Mouse (Mus musculus) midbrain, embryonic 11.5 days (tissue): ENCODE data around the gene Lmod2. TPM values are rescaled to one million over a fixed set of nuclear protein-coding genes. Genes with fewer than 3 reads are reported as not detected.

Source experiments
- ATAC-seq: fragments of 200-750 bp; cut with Nextera tagmentation; 2 replicates; pipeline ENCODE4 v1.8.0; 2017; ENCODE audit warnings: moderate TSS enrichment, moderate library complexity; ENCODE audit not compliant: low FRiP score
- DNase-seq: peaks from one replicate; pipeline ENCODE4 v3.0.0; 2015; ENCODE audit warnings: low spot score; ENCODE audit errors: missing footprints
- H3K27ac ChIP-seq: fragments of 300-500 bp; sonication (generic); 2 replicates; pipeline ENCODE4 v1.5.1; 2014; ENCODE audit warnings: low read depth, low read length
- H3K27me3 ChIP-seq: fragments of 300-500 bp; sonication (generic); 2 replicates; pipeline ENCODE4 v1.6.1; 2014; ENCODE audit warnings: mild to moderate bottlenecking, low read length, moderate library complexity, mixed read lengths; ENCODE audit not compliant: control insufficient read depth, insufficient read depth
- H3K36me3 ChIP-seq: fragments of 300-500 bp; sonication (generic); 2 replicates; pipeline ENCODE4 v1.6.1; 2014; ENCODE audit warnings: mild to moderate bottlenecking, low read length, moderate library complexity, mixed read lengths; ENCODE audit not compliant: control insufficient read depth, insufficient read depth
- H3K4me1 ChIP-seq: fragments of 300-500 bp; sonication (generic); 2 replicates; pipeline ENCODE4 v1.6.1; 2014; ENCODE audit warnings: low read length; ENCODE audit not compliant: control insufficient read depth, insufficient read depth
- H3K4me2 ChIP-seq: fragments of 300-500 bp; sonication (generic); 2 replicates; pipeline ENCODE4 v1.6.1; 2014; ENCODE audit warnings: mild to moderate bottlenecking, moderate library complexity
- H3K4me3 ChIP-seq: fragments of 300-500 bp; sonication (generic); 2 replicates; pipeline ENCODE4 v1.5.1; 2014; ENCODE audit warnings: low read depth, low read length
- H3K9ac ChIP-seq: fragments of 300-500 bp; sonication (generic); 2 replicates; pipeline ENCODE4 v1.6.1; 2014; ENCODE audit warnings: low read length
- H3K9me3 ChIP-seq: fragments of 300-500 bp; sonication (generic); 2 replicates; pipeline ENCODE4 v1.6.1; 2016; ENCODE audit warnings: low read length; ENCODE audit not compliant: control insufficient read depth
- WGBS: fragments of 180-500 bp; shearing (Covaris S2); extraction: QIAGEN DNeasy Blood & Tissue Kit; methylation state at CpG from one replicate; pipeline ENCODE4 v1.1.7; 2014; 5-methylcytosine and 5-hydroxymethylcytosine counted together
- polyA plus RNA-seq: library from polyadenylated mRNA; unstranded; fragments of >200 nt; fragmentation: Nextera tagmentation; extraction: Ambion mirVana; gene quantifications from 2 replicates; pipeline ENCODE4 v1.2.1, GENCODE M21; 2014

Gene Lmod2
- polyA plus RNA-seq, 1 experiment from 2014 or later, result not detected

- WGBS, result 94% methylated on average over 15 of the region's 15 CpGs
Measured at GRCm38 (mm10) chr6:24607531-24607930, 10.0 kb downstream of the Lmod2 start.

GRCm38 (mm10) chr6:24608129-24608528 lies 10.6 kb downstream of the Lmod2 start:
- H3K4me1 ChIP-seq, result no peaks in the 10 kb centered on the region
- DNase-seq (no peak), ATAC-seq (no peak)
- H3K27ac ChIP-seq, result no peak overlapping the region
- H3K36me3 ChIP-seq, result peaks cover under 1% of the 10 kb centered on the region; the same call in 1 of the 2 replicates
- no peak overlapping the region for H3K4me2 ChIP-seq
- WGBS, result 83% methylated on average over 4 of the region's 4 CpGs
- H3K9me3 ChIP-seq, result no peaks in the 10 kb centered on the region
- H3K27me3 ChIP-seq, result no peaks in the 10 kb centered on the region
- H3K4me3 ChIP-seq, result no peak overlapping the region
- H3K9ac ChIP-seq, result no peak overlapping the region

More at GRCm38 (mm10) chr6:24607531-24607930, 10.0 kb downstream of the Lmod2 start:
- Histone ChIP-seq H3K4me3 (no peak overlapping the region), H3K27me3 (no peaks in the 10 kb centered on the region), H3K9ac (no peak overlapping the region), H3K27ac (no peak overlapping the region), H3K36me3 (no peaks in the 10 kb centered on the region), H3K4me2 (no peak overlapping the region), H3K4me1 (no peaks in the 10 kb centered on the region), H3K9me3 (no peaks in the 10 kb centered on the region)
- DNase-seq (no peak), ATAC-seq (no peak)

- no peak overlapping the region for H3K4me2 ChIP-seq
- whole genome bisulfite sequencing, result 88% methylated on average over 3 of the region's 3 CpGs
- no peaks in the 10 kb centered on the region for H3K27me3 ChIP-seq
- no peaks in the 10 kb centered on the region for H3K4me1 ChIP-seq
- DNase-seq (no peak), ATAC-seq (no peak)
- no peak overlapping the region for H3K9ac ChIP-seq
- no peaks in the 10 kb centered on the region for H3K9me3 ChIP-seq
- H3K36me3 ChIP-seq, result peaks cover 4% of the 10 kb centered on the region; the same call in 1 of the 2 replicates
- no peak overlapping the region for H3K27ac ChIP-seq
- H3K4me3 ChIP-seq, result no peak overlapping the region
Measured at GRCm38 (mm10) chr6:24608682-24609081, 11.1 kb downstream of the Lmod2 start.

GRCm38 (mm10) chr6:24609531-24609930 lies 12.0 kb downstream of the Lmod2 start:
- Histone ChIP-seq H3K9me3 (no peaks in the 10 kb centered on the region), H3K4me1 (no peaks in the 10 kb centered on the region), H3K27ac (no peak overlapping the region), H3K4me3 (no peak overlapping the region), H3K27me3 (no peaks in the 10 kb centered on the region), H3K36me3 (peaks cover 4% of the 10 kb centered on the region; the same call in 1 of the 2 replicates), H3K4me2 (no peak overlapping the region), H3K9ac (no peak overlapping the region)
- 88% methylated on average over 4 of the region's 4 CpGs for WGBS
- ATAC-seq (no peak), DNase-seq (no peak)

- H3K4me1 ChIP-seq, result no peaks in the 10 kb centered on the region
- H3K9ac ChIP-seq, result no peak overlapping the region
- H3K9me3 ChIP-seq, result no peaks in the 10 kb centered on the region
- no peak for ATAC-seq
- no peak overlapping the region for H3K27ac ChIP-seq
- no peak overlapping the region for H3K4me3 ChIP-seq
- no peaks in the 10 kb centered on the region for H3K27me3 ChIP-seq
- peaks cover 4% of the 10 kb centered on the region; the same call in 1 of the 2 replicates for H3K36me3 ChIP-seq
- WGBS, result 87% methylated on average over 4 of the region's 4 CpGs
- no peak overlapping the region for H3K4me2 ChIP-seq
- no peak for DNase-seq
Measured at GRCm38 (mm10) chr6:24610358-24610757, 12.8 kb downstream of the Lmod2 start.

DNA sequence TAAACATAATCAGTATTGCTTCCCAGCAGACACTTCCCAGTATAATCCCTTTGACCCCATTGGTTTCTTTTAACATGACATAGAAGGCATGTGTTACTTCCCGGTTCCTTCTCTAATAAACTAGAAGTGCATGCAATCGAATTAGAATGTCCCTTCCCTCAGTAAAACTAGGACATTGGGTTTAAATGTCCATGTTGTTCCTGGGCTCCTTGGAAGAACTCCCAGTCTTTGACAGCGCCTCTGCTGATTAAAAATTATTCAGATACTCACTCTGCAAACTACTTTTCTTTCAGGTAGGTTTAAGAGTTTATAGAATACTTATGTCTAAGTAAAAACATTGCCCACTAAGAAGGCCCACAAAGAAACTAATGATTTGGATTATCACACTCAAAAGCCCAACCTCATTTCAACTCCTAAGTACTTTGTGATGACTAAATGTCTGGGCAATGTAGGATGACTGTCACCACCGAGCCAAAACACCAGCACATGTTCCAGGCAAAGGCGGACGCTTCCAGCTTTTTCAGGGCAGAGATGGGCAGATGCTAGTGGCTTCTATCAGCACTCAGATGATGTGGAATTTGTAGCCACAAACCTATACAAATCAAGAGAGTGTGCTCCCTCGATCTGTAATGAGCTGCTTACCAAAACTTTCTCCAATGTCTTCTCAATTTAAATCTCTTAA lies 14.7 kb downstream of the Lmod2 start:
- Histone ChIP-seq H3K9me3 (no peaks in the 10 kb centered on the region), H3K27me3 (no peaks in the 10 kb centered on the region), H3K4me2 (no peak overlapping the region), H3K36me3 (peaks cover 4% of the 10 kb centered on the region; the same call in 1 of the 2 replicates), H3K27ac (no peak overlapping the region), H3K4me3 (no peak overlapping the region), H3K9ac (no peak overlapping the region), H3K4me1 (no peaks in the 10 kb centered on the region)
- DNase-seq (peak; percentile 45), ATAC-seq (no peak)
- 92% methylated on average over 7 of the region's 7 CpGs for WGBS

DNA sequence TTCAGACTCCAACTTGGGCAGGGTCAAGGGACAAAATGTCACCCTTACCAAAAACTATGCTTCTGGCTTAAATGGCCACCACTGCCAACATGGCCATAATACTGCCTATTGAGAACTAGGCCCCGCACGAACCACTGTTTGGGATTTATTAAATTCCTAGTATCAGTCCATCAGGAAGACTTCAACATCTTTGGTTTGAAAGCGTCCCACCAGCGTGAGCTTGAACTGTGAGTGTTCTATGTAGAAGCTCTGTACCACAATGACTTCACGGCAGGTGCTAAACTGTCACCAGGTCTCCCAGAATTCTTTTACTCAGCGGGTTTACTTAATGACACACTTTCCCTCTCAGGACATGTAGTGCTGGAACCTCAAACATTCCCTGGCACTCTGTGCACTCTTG lies 15.8 kb downstream of the Lmod2 start:
- no peak for ATAC-seq
- 92% methylated on average over 6 of the region's 6 CpGs for WGBS

GRCm38 (mm10) chr6:24613918-24614317 lies 16.4 kb downstream of the Lmod2 start:
- Histone ChIP-seq H3K4me1 (no peaks in the 10 kb centered on the region), H3K9ac (no peak overlapping the region), H3K27ac (no peak overlapping the region), H3K27me3 (no peaks in the 10 kb centered on the region), H3K4me3 (no peak overlapping the region), H3K9me3 (no peaks in the 10 kb centered on the region), H3K36me3 (peaks cover 4% of the 10 kb centered on the region; the same call in 1 of the 2 replicates), H3K4me2 (no peak overlapping the region)
- ATAC-seq (no peak), DNase-seq (peak; percentile 75)
- 36% methylated on average over 4 of the region's 4 CpGs for WGBS

More for the DNA sequence above, 15.8 kb downstream of the Lmod2 start:
- no peak overlapping the region for H3K4me2 ChIP-seq
- DNase-seq, result peak; percentile 77
- H3K9ac ChIP-seq, result no peak overlapping the region
- H3K27ac ChIP-seq, result no peak overlapping the region
- no peak overlapping the region for H3K4me3 ChIP-seq
- no peaks in the 10 kb centered on the region for H3K27me3 ChIP-seq
- H3K36me3 ChIP-seq, result peaks cover 4% of the 10 kb centered on the region; the same call in 1 of the 2 replicates
- H3K9me3 ChIP-seq, result no peaks in the 10 kb centered on the region
- H3K4me1 ChIP-seq, result no peaks in the 10 kb centered on the region

GRCm38 (mm10) chr6:24616746-24617145 lies 19.2 kb downstream of the Lmod2 start:
- Histone ChIP-seq H3K4me1 (no peaks in the 10 kb centered on the region), H3K9me3 (no peaks in the 10 kb centered on the region), H3K27ac (no peak overlapping the region), H3K36me3 (peaks cover 4% of the 10 kb centered on the region; the same call in 1 of the 2 replicates), H3K4me3 (no peak overlapping the region), H3K9ac (no peak overlapping the region), H3K27me3 (no peaks in the 10 kb centered on the region), H3K4me2 (no peak overlapping the region)
- ATAC-seq, result no peak
- no peak for DNase-seq
- 67% methylated on average over 4 of the region's 4 CpGs for WGBS
